Mouse (Mus musculus): ENCODE results near the gene Hebp1. TPM values are rescaled to one million over a fixed set of nuclear protein-coding genes. Genes with fewer than 3 reads are reported as not detected.

Hebp1 gene
- polyA plus RNA-seq, 1 experiment: 4.9 TPM

GRCm38 (mm10) chr6:135232443-135233182, 34.8 kb upstream of the Hebp1 start:
- H3K4me3 ChIP-seq (ENCODE audit: low read depth, low read length): no peak overlapping the region
- H3K27me3 ChIP-seq (ENCODE audit: control insufficient read depth, insufficient read depth, low read length): no peaks in the 10 kb centered on the region
- H3K4me1 ChIP-seq (ENCODE audit: control insufficient read depth, insufficient read depth, insufficient read length, low read length): no peaks in the 10 kb centered on the region
- H3K36me3 ChIP-seq (ENCODE audit: control insufficient read depth, insufficient read depth, low read length): peaks cover 66% of the 10 kb centered on the region
- TF ChIP-seq CTCF (IDR thresholded peaks at IDR 0.05; ENCODE audit: extremely low read depth, insufficient read length, insufficient replicate concordance, low read depth, low read length): no peak
- TF ChIP-seq POLR2A (IDR thresholded peaks at IDR 0.05; ENCODE audit: low read depth, low read length): no peak
- H3K27ac ChIP-seq (ENCODE audit: insufficient read depth, low read depth, low read length): no peak overlapping the region
- 85% methylated on average over 12 of the region's 12 CpGs for WGBS

GRCm38 (mm10) chr6:135230586-135230985, 32.8 kb upstream of the Hebp1 start:
- 82% methylated on average over 6 of the region's 6 CpGs for WGBS
- Histone ChIP-seq H3K36me3 (ENCODE audit: control insufficient read depth, insufficient read depth, low read length) (peaks cover 70% of the 10 kb centered on the region), H3K4me3 (ENCODE audit: low read depth, low read length) (no peak overlapping the region), H3K27me3 (ENCODE audit: control insufficient read depth, insufficient read depth, low read length) (no peaks in the 10 kb centered on the region), H3K27ac (ENCODE audit: insufficient read depth, low read depth, low read length) (no peak overlapping the region), H3K4me1 (ENCODE audit: control insufficient read depth, insufficient read depth, insufficient read length, low read length) (no peaks in the 10 kb centered on the region)
- TF ChIP-seq POLR2A (IDR thresholded peaks at IDR 0.05; ENCODE audit: low read depth, low read length) (no peak), CTCF (IDR thresholded peaks at IDR 0.05; ENCODE audit: extremely low read depth, insufficient read length, insufficient replicate concordance, low read depth, low read length) (no peak)

GRCm38 (mm10) chr6:135228465-135228941, 30.7 kb upstream of the Hebp1 start:
- H3K4me1 ChIP-seq (ENCODE audit: control insufficient read depth, insufficient read depth, insufficient read length, low read length): no peaks in the 10 kb centered on the region
- 0 out of 2 replicates have a peak overlapping the region, but pooled peaks have one; percentile 5 for H3K27ac ChIP-seq (ENCODE audit: insufficient read depth, low read depth, low read length)
- WGBS: 79% methylated on average over 10 of the region's 10 CpGs
- TF ChIP-seq POLR2A (IDR thresholded peaks at IDR 0.05; ENCODE audit: low read depth, low read length): no peak
- TF ChIP-seq CTCF (IDR thresholded peaks at IDR 0.05; ENCODE audit: extremely low read depth, insufficient read length, insufficient replicate concordance, low read depth, low read length): no peak
- H3K4me3 ChIP-seq (ENCODE audit: low read depth, low read length): no peak overlapping the region
- H3K27me3 ChIP-seq (ENCODE audit: control insufficient read depth, insufficient read depth, low read length): no peaks in the 10 kb centered on the region
- peaks cover 69% of the 10 kb centered on the region for H3K36me3 ChIP-seq (ENCODE audit: control insufficient read depth, insufficient read depth, low read length)

- 85% methylated on average over 6 of the region's 6 CpGs for WGBS
- no peak overlapping the region for H3K4me3 ChIP-seq (ENCODE audit: low read depth, low read length)
- H3K27me3 ChIP-seq (ENCODE audit: control insufficient read depth, insufficient read depth, low read length): no peaks in the 10 kb centered on the region
- H3K36me3 ChIP-seq (ENCODE audit: control insufficient read depth, insufficient read depth, low read length): peaks cover 64% of the 10 kb centered on the region
- TF ChIP-seq POLR2A (IDR thresholded peaks at IDR 0.05; ENCODE audit: low read depth, low read length): no peak
- TF ChIP-seq CTCF (IDR thresholded peaks at IDR 0.05; ENCODE audit: extremely low read depth, insufficient read length, insufficient replicate concordance, low read depth, low read length): no peak
- H3K4me1 ChIP-seq (ENCODE audit: control insufficient read depth, insufficient read depth, insufficient read length, low read length): no peaks in the 10 kb centered on the region
- H3K27ac ChIP-seq (ENCODE audit: insufficient read depth, low read depth, low read length): no peak overlapping the region
Observed at GRCm38 (mm10) chr6:135223786-135224416, 26.1 kb upstream of the Hebp1 start.

- TF ChIP-seq POLR2A (IDR thresholded peaks at IDR 0.05; ENCODE audit: low read depth, low read length) (no peak), CTCF (IDR thresholded peaks at IDR 0.05; ENCODE audit: extremely low read depth, insufficient read length, insufficient replicate concordance, low read depth, low read length) (no peak)
- Histone ChIP-seq H3K4me1 (ENCODE audit: control insufficient read depth, insufficient read depth, insufficient read length, low read length) (no peaks in the 10 kb centered on the region), H3K36me3 (ENCODE audit: control insufficient read depth, insufficient read depth, low read length) (peaks cover 53% of the 10 kb centered on the region), H3K27me3 (ENCODE audit: control insufficient read depth, insufficient read depth, low read length) (no peaks in the 10 kb centered on the region), H3K4me3 (ENCODE audit: low read depth, low read length) (no peak overlapping the region), H3K27ac (ENCODE audit: insufficient read depth, low read depth, low read length) (no peak overlapping the region)
- 88% methylated on average over 5 of the region's 5 CpGs for WGBS
Observed at GRCm38 (mm10) chr6:135219916-135220315, 22.1 kb upstream of the Hebp1 start.

- Histone ChIP-seq H3K36me3 (ENCODE audit: control insufficient read depth, insufficient read depth, low read length) (peaks cover 55% of the 10 kb centered on the region), H3K27me3 (ENCODE audit: control insufficient read depth, insufficient read depth, low read length) (no peaks in the 10 kb centered on the region), H3K27ac (ENCODE audit: insufficient read depth, low read depth, low read length) (peak overlapping the region; percentile 56), H3K4me3 (ENCODE audit: low read depth, low read length) (no peak overlapping the region; the same call in 1 of the 2 replicates), H3K4me1 (ENCODE audit: control insufficient read depth, insufficient read depth, insufficient read length, low read length) (no peaks in the 10 kb centered on the region)
- no peak for TF ChIP-seq CTCF (IDR thresholded peaks at IDR 0.05; ENCODE audit: extremely low read depth, insufficient read length, insufficient replicate concordance, low read depth, low read length)
- no peak for TF ChIP-seq POLR2A (IDR thresholded peaks at IDR 0.05; ENCODE audit: low read depth, low read length)
- WGBS: 67% methylated on average over 8 of the region's 8 CpGs
Observed at GRCm38 (mm10) chr6:135218330-135218729, 20.5 kb upstream of the Hebp1 start.

- H3K27ac ChIP-seq (ENCODE audit: insufficient read depth, low read depth, low read length): no peak overlapping the region
- H3K4me3 ChIP-seq (ENCODE audit: low read depth, low read length): no peak overlapping the region
- WGBS: 69% methylated on average over 2 of the region's 2 CpGs
- TF ChIP-seq POLR2A (IDR thresholded peaks at IDR 0.05; ENCODE audit: low read depth, low read length) (no peak), CTCF (IDR thresholded peaks at IDR 0.05; ENCODE audit: extremely low read depth, insufficient read length, insufficient replicate concordance, low read depth, low read length) (no peak)
- no peaks in the 10 kb centered on the region for H3K27me3 ChIP-seq (ENCODE audit: control insufficient read depth, insufficient read depth, low read length)
- H3K4me1 ChIP-seq (ENCODE audit: control insufficient read depth, insufficient read depth, insufficient read length, low read length): no peaks in the 10 kb centered on the region
- H3K36me3 ChIP-seq (ENCODE audit: control insufficient read depth, insufficient read depth, low read length): peaks cover 46% of the 10 kb centered on the region
Observed at GRCm38 (mm10) chr6:135212666-135213065, 14.8 kb upstream of the Hebp1 start.
